Mouse (Mus musculus): ENCODE measurements around the gene Slc8a1. TPM values are rescaled to one million over a fixed set of nuclear protein-coding genes. Genes with fewer than 3 reads are reported as not detected.

The Slc8a1 gene
- total RNA-seq, 2 experiments from 2014 or later: 270 to 277 TPM

DNA sequence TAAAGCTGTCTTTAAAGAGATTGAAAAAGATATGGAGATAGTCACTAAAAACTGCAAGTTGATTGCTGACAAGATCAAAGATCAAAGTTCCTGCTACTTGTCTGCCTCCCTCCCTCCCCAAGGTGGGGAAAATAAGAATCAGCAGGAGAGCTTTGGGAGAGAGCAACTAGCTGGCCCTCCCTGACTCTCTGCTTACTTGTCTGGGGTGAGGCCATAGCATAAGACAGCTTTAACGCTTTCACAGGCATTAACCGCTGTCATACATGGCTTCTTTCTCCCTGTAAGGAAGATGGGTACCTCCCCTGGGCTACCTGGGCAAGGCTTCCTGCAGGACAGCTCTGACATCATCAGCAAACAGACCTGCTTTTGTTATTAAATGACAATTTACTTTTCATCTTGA, 344.1 kb downstream of the Slc8a1 start:
- intact Hi-C loops (cut with DNase I): no loop called here
- Histone ChIP-seq H3K27ac (no peak overlapping the region), H3K4me3 (no peak overlapping the region)
- no peak for TF ChIP-seq CTCF (IDR thresholded peaks at IDR 0.05)
- no peak for DNase-seq (ENCODE audit: extremely low spot score in 1 of 2, low spot score in 2 of 2)

GRCm38 (mm10) chr17:81393040-81393439, 345.1 kb downstream of the Slc8a1 start:
- TF ChIP-seq CTCF (IDR thresholded peaks at IDR 0.05): no peak
- no peak overlapping the region for H3K27ac ChIP-seq
- DNase-seq (ENCODE audit: extremely low spot score in 1 of 2, low spot score in 2 of 2): no peak
- no peak overlapping the region for H3K4me3 ChIP-seq
- intact Hi-C loops (cut with DNase I): no loop called here

DNA sequence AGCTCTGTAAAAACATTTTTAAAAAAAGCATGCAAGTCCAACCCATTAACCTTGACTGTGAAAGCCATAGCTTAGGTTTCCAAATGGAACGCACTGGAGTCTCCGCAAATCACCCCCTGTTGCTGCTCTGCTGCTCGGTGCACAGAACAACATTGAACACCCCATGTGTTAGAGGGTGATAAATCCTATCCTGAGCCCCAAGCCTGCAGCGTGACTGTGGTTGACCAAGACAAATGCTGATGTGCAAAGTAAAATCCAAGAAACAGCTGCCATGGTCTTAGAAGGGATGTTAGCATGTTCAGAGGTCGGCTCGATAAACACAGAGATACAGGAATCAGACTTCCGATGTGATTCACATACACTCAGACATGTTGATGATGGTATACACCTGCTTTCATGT, 346.7 kb downstream of the Slc8a1 start:
- H3K27ac ChIP-seq: no peak overlapping the region
- intact Hi-C loops (cut with DNase I): no loop called here
- no peak overlapping the region for H3K4me3 ChIP-seq
- no peak for DNase-seq (ENCODE audit: extremely low spot score in 1 of 2, low spot score in 2 of 2)
- no peak for TF ChIP-seq CTCF (IDR thresholded peaks at IDR 0.05)

- intact Hi-C loops (cut with DNase I): no loop called here
- Histone ChIP-seq H3K27ac (no peak overlapping the region), H3K4me3 (no peak overlapping the region)
- DNase-seq (ENCODE audit: extremely low spot score in 1 of 2, low spot score in 2 of 2): no peak
- no peak for TF ChIP-seq CTCF (IDR thresholded peaks at IDR 0.05)
Measured at GRCm38 (mm10) chr17:81390790-81391189, 347.4 kb downstream of the Slc8a1 start.

DNA sequence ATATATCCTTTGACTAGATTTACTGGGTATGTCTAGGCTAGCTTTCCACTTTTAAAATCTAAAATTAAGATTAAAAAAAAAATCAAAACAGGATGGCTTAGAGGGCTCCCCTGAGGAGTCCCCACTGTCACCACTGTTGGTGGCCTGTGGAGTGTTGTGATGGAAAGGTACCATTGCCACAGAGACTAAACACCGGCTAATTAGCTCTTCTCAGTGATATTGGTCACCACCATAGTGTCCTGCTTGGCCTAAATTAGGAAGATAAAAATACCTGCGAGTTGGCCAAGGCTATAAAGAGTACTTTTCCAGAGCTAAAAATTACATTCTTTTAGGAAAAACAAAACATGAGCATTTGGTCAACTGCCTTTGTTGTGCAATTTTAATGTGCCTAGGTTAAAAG, 352.1 kb downstream of the Slc8a1 start:
- no peak for DNase-seq (ENCODE audit: extremely low spot score in 1 of 2, low spot score in 2 of 2)

DNA sequence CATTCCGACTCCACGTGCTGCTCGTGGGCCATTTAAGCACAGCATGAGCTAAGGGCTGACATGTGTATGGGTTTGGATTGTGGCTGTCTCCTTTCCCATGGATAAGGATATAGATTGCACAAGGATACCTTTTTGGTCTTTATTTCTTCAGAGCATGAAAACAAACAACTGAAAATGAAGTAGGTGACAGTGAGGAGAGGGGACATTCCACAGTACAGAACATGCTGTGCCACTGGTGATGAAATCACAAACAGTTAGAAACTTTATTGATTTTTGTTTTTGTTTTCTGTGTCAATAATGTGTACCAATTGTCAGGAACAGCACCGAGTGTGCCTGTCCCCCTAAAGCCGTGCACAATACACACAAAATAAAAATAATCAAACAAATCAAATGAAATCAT, 352.7 kb downstream of the Slc8a1 start:
- TF ChIP-seq CTCF (IDR thresholded peaks at IDR 0.05): no peak
- no peak for DNase-seq (ENCODE audit: extremely low spot score in 1 of 2, low spot score in 2 of 2)
- intact Hi-C loops (cut with DNase I): no loop called here
- Histone ChIP-seq H3K27ac (no peak overlapping the region), H3K4me3 (no peak overlapping the region)

More for the DNA sequence above, 352.1 kb downstream of the Slc8a1 start:
- intact Hi-C loops (cut with DNase I): no loop called here
- Histone ChIP-seq H3K27ac (no peak overlapping the region), H3K4me3 (no peak overlapping the region)
- no peak for TF ChIP-seq CTCF (IDR thresholded peaks at IDR 0.05)

GRCm38 (mm10) chr17:81383461-81383860, 354.7 kb downstream of the Slc8a1 start:
- no peak overlapping the region for H3K27ac ChIP-seq
- no peak overlapping the region for H3K4me3 ChIP-seq
- intact Hi-C loops (cut with DNase I): no loop called here
- TF ChIP-seq CTCF (IDR thresholded peaks at IDR 0.05): no peak
- no peak for DNase-seq (ENCODE audit: extremely low spot score in 1 of 2, low spot score in 2 of 2)

DNA sequence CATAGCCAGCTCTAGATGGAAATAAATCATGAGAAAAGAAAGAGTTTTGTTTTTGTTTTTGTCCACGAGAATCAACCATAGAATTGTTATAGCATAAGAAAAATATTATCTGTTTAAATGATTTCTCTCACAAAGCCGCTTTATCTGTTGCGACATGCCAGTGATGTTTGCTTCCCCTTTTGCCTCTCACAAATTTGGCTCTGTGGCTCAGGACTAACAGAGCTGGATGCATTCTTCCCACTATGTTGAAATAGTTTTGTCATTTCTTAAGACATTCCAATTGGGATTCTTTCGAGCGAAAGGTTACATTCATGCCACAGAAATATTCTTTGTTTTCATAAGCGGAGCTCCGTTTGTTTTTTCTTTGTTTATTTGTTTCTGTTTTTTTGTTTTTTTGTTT, 359.7 kb downstream of the Slc8a1 start:
- DNase-seq (ENCODE audit: extremely low spot score in 1 of 2, low spot score in 2 of 2): no peak
- TF ChIP-seq CTCF (IDR thresholded peaks at IDR 0.05): no peak
- no peak overlapping the region for H3K27ac ChIP-seq
- intact Hi-C loops (cut with DNase I): no loop called here
- no peak overlapping the region for H3K4me3 ChIP-seq

GRCm38 (mm10) chr17:81377757-81378299, 360.3 kb downstream of the Slc8a1 start:
- H3K4me3 ChIP-seq: no peak overlapping the region
- H3K27ac ChIP-seq: no peak overlapping the region
- no peak for TF ChIP-seq CTCF (IDR thresholded peaks at IDR 0.05)
- no peak for DNase-seq (ENCODE audit: extremely low spot score in 1 of 2, low spot score in 2 of 2)
- intact Hi-C loops (cut with DNase I): no loop called here

DNA sequence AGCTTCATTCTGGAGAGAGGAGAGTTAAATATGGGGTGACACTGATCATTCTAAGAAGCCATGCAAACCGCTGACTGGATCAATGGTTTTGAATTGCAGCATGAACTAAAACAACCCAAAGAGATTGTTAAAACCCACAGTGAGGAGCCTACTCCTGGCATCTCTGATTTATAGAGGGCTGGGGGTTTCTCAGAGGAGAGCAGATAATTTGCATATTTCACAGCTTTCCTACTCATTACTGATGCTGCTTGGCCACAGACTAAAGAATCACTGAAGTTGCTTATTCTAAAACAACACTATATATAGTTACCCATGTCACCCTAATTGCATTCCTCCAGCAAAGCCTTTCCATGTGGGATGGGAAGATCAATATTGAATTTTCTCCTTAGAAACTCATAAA, 361.0 kb downstream of the Slc8a1 start:
- intact Hi-C loops (cut with DNase I): no loop called here
- DNase-seq (ENCODE audit: extremely low spot score in 1 of 2, low spot score in 2 of 2): no peak
- Histone ChIP-seq H3K27ac (no peak overlapping the region), H3K4me3 (no peak overlapping the region)
- no peak for TF ChIP-seq CTCF (IDR thresholded peaks at IDR 0.05)

- no peak for DNase-seq (ENCODE audit: extremely low spot score in 1 of 2, low spot score in 2 of 2)
- Histone ChIP-seq H3K4me3 (no peak overlapping the region), H3K27ac (no peak overlapping the region)
- no peak for TF ChIP-seq CTCF (IDR thresholded peaks at IDR 0.05)
- intact Hi-C loops (cut with DNase I): no loop called here
Measured at GRCm38 (mm10) chr17:81375901-81376300, 362.3 kb downstream of the Slc8a1 start.

DNA sequence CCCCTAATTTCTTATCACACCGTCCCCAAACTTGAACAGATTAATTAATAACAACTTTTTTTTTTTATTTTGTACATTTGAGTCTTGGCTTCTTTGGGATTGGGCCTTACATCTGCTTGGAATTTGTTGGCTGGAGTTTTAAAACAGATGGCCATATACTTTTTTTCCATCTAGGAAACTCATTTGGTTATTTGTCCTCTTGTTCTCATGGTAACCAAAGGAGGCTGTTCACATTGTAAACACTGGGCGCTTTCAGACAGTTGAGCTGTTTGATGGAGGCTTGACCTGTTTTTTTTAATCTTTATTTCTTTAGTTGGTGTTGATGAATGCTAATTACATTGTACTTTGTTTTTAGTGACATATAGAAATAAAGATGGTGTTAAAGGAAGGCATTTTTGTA, 369.1 kb downstream of the Slc8a1 start:
- DNase-seq (ENCODE audit: extremely low spot score in 1 of 2, low spot score in 2 of 2): no peak
- H3K27ac ChIP-seq: no peak overlapping the region
- H3K4me3 ChIP-seq: no peak overlapping the region
- intact Hi-C loops (cut with DNase I): no loop called here
- no peak for TF ChIP-seq CTCF (IDR thresholded peaks at IDR 0.05)

GRCm38 (mm10) chr17:81368503-81368902, 369.7 kb downstream of the Slc8a1 start:
- Histone ChIP-seq H3K4me3 (no peak overlapping the region), H3K27ac (no peak overlapping the region)
- TF ChIP-seq CTCF (IDR thresholded peaks at IDR 0.05): no peak
- no peak for DNase-seq (ENCODE audit: extremely low spot score in 1 of 2, low spot score in 2 of 2)
- intact Hi-C loops (cut with DNase I): no loop called here

All from left cerebral cortex, adult 2 months (tissue).